24 mouse cellular contexts compared by ENCODE assay signal in genomic region chr8:92165306-92165705, GRCm38 (mm10).
DNase-seq lines count a peak whose midpoint lies in the region; ATAC-seq lines count a peak whose summit lies in the region.
"Had no signal": no experiment of that assay in that cellular context is flagged by ENCODE, and none has a peak within 500 bp of the region (broad histone marks: within the 10 kb centered on the region; RNA-seq: fewer than 3 reads in every experiment).

No protein-coding gene starts in this region.

- H3K4me1 ChIP-seq in liver, embryonic 11.5 days (replicated peaks; ENCODE audit: control insufficient read depth, insufficient read depth, low read length), result no peaks in the 10 kb centered on the region
- H3K4me1 ChIP-seq: embryonic facial prominence, embryonic 13.5 days had no signal

- no peaks in the 10 kb centered on the region for H3K36me3 ChIP-seq in liver, embryonic 11.5 days (ENCODE audit: control insufficient read depth, insufficient read depth, low read length)
- H3K36me3 ChIP-seq: embryonic facial prominence, embryonic 10.5 days; embryonic facial prominence, embryonic 13.5 days; hindbrain, embryonic 12.5 days; hindbrain, embryonic 15.5 days had no signal

- DNase-seq in cerebellum, postnatal 10 days, result peak; percentile 20
- no peak for DNase-seq in cerebellum, adult 11-12 months
- peak; percentile 24 to 53 for DNase-seq in lung, adult 18-20 months
- peak; percentile 29 for DNase-seq in lung, postnatal 10 days
- peak; percentile 61 for DNase-seq in lung, postnatal 36 days
- no peak for DNase-seq in liver, embryonic 11.5 days (ENCODE audit: low spot score)
- no peak for DNase-seq in frontal cortex, postnatal 25 days (ENCODE audit: low spot score in 2 of 2)
- DNase-seq in ovary, adult 18-20 months (ENCODE audit: low spot score), result no peak
- DNase-seq: adrenal gland, adult 8-10 months; adrenal gland, postnatal 25 days; cerebellum, adult 2 months; cerebellum, adult 9-11 months; cerebellum, postnatal 36 days; embryo, embryonic 11 days; gastrocnemius, postnatal 25 days; heart, adult 2 months had no signal

- no peak overlapping the region for H3K4me3 ChIP-seq in liver, embryonic 11.5 days (ENCODE audit: low read depth, low read length)
- H3K4me3 ChIP-seq: embryonic facial prominence, embryonic 10.5 days; embryonic facial prominence, embryonic 13.5 days; erythroblast, embryonic 14.5 days; forebrain, embryonic 13.5 days; heart, adult 2 months; hindbrain, embryonic 12.5 days; hindbrain, embryonic 15.5 days had no signal

- no peak overlapping the region for H3K4me2 ChIP-seq in liver, embryonic 11.5 days
- H3K4me2 ChIP-seq: embryonic facial prominence, embryonic 13.5 days; forebrain, embryonic 13.5 days; heart, embryonic 11.5 days; hindbrain, embryonic 12.5 days; hindbrain, embryonic 15.5 days had no signal

- H3K9ac ChIP-seq in liver, embryonic 11.5 days (ENCODE audit: low read depth, low read length), result no peak overlapping the region
- H3K9ac ChIP-seq: embryonic facial prominence, embryonic 13.5 days; forebrain, embryonic 13.5 days; hindbrain, embryonic 12.5 days; hindbrain, embryonic 15.5 days had no signal

- no peak overlapping the region for H3K27ac ChIP-seq in liver, embryonic 11.5 days (ENCODE audit: low read depth, low read length)
- H3K27ac ChIP-seq: embryonic facial prominence, embryonic 10.5 days; embryonic facial prominence, embryonic 13.5 days; forebrain, embryonic 13.5 days; heart, adult 2 months; hindbrain, embryonic 12.5 days; hindbrain, embryonic 15.5 days had no signal

- ATAC-seq in liver, embryonic 11.5 days (replicated peaks; ENCODE audit: low FRiP score), result no peak
- ATAC-seq: activated CD4-positive, CD25-positive, alpha-beta regulatory T cell, adult 4 months; forebrain, embryonic 13.5 days had no signal

- H3K9me3 ChIP-seq in liver, embryonic 11.5 days (ENCODE audit: control insufficient read depth, low read length), result peaks cover 2% of the 10 kb centered on the region; the same call in 1 of the 2 replicates
- H3K9me3 ChIP-seq: embryonic facial prominence, embryonic 13.5 days; hindbrain, embryonic 12.5 days; hindbrain, embryonic 15.5 days had no signal

- H3K27me3 ChIP-seq in liver, embryonic 11.5 days (replicated peaks; ENCODE audit: control insufficient read depth, insufficient read depth, low read length), result no peaks in the 10 kb centered on the region
- H3K27me3 ChIP-seq: embryonic facial prominence, embryonic 13.5 days; hindbrain, embryonic 12.5 days; hindbrain, embryonic 15.5 days had no signal

- 74% methylated on average over 6 of the region's 6 CpGs for WGBS in liver, embryonic 11.5 days

Comparison
In these comparisons a context has a peak if more than half of its experiments do, and no peak if none do; other contexts are left out.
1. DNase-seq: peak in cerebellum, postnatal 10 days (2 of 2), lung, adult 18-20 months (2 of 2), lung, postnatal 10 days (single experiment) and lung, postnatal 36 days (single experiment); none in cerebellum, adult 11-12 months (single experiment), liver, embryonic 11.5 days (single experiment), frontal cortex, postnatal 25 days (0 of 2) and ovary, adult 18-20 months (single experiment).